Mouse (Mus musculus) cerebellum, adult 2 months (tissue): ENCODE data around the gene Olfr286.

Experiments used
- CTCF ChIP-seq: fragments of 200-500 bp; IDR thresholded peaks from 2 replicates; pipeline ENCODE4 v1.5.1; 2011; ENCODE audit warnings: low read depth, mild to moderate bottlenecking, control low read depth, low read length, moderate library complexity, borderline replicate concordance; ENCODE audit not compliant: insufficient read depth
- POLR2A ChIP-seq: fragments of 200-500 bp; IDR thresholded peaks from 2 replicates; pipeline ENCODE4 v1.6.1; 2011; ENCODE audit warnings: low read length, control low read depth, borderline replicate concordance; ENCODE audit not compliant: insufficient read depth

GRCm38 (mm10) chr15:98181856-98182570, 52.2 kb downstream of the Olfr286 start:
- TF ChIP-seq POLR2A (no peak), CTCF (no peak)
